Mouse (Mus musculus) kidney, postnatal 4 days (tissue): ENCODE measurements around the gene Pheta1.
A peak's percentile ranks its signal among the peaks of the same experiment; 100 is the strongest.

Experiments
- DNase-seq, 2 experiments: peaks; one replicate each; pipeline ENCODE4 v3.0.0; 2021; ENCODE audit warnings: mixed read lengths in 2 of 2

Pheta1 gene

DNA sequence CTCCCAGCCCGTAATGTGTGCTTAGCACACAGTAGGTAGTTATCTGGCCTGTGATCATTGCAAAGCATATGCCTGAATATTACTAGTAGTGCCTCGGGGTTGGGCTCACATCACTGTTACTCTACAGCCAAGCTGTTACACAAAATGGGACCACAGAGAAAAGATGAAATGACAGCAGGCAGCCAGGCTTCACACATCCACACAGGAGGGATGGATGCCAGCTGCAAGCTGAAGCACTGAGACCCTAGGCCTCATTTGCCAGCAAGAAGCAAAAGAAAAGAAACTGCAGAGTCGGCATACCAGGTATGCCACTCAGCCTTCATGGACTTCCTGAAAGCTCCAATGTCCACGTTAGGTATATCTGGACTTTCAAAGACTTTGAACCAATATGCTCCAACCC lies 20.9 kb upstream of the Pheta1 start:
- no peak for DNase-seq

DNA sequence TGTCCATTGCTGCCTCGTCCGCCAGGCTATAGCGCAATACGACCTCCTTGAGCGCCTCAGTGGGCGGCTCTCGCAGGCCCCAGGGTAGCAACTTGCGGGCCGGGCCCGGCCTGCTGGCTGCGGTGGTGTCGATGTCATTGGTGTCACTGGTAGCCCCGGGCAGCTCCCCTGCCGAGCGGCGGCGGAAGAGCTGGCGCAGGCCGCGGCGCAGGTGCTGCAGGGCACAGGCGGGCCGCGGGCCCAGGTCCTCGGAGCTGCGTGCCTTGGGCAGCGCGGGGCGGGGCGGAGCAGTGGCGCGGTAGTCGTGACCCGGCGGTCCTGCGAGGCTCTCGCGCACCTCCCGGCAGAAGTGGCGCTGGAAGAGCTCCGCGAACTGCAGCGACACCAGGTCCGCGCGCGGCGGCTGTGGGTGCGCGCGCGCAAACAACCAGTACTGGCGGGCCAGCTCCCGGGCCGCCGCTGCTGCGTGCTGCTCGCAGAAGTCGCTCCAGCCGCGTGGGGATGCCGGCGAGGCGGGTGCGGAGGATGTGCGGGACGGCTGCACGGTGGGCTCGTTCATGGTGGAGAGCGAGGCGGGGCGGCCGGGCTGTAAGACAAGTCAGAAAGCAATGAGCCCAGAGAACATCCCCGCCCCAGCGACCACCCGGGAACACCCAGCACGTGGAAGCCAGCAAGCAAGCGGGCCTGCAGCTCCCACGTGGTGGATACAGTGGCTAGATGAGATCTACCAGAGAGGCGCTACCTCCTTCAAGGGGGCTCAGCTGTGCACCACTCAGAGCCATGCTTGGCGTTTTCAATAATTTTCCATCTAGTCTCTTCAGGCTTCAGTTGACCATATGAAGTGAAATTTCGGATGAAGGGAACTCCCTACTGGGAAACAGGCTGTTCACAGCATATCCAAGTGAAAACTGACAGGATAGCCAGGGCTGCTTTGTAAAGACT lies 20.0 kb upstream of the Pheta1 start:
- DNase-seq = peak; percentile 43 to 65

DNA sequence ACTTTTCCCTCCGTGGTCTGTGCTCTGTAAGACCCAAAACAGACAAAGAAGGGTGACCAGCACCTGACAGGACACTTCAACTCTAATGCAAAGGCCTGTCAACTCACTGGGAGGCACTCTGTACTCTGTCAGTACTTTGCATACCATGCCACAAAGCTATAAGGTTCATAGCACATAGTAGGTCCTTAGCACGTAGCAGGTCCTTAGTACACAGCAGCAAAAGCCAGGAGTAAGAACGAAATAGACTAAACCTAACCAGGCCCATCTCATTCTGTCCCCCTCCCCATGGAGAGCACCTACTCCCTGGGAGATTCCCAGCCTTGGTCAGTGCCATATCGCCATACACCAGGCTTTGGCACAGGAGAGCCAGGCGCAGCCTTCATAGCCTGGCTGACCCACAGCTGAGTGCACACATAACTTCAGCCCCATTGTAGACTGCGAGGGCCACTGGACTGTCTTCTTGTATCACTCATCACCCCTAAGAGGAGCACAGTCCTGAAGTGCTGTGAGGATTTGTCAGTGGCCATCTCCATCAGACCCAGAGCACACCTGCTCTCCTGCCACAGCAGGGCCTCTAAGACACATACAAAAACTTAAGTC lies 17.7 kb upstream of the Pheta1 start:
- no peak for DNase-seq

DNA sequence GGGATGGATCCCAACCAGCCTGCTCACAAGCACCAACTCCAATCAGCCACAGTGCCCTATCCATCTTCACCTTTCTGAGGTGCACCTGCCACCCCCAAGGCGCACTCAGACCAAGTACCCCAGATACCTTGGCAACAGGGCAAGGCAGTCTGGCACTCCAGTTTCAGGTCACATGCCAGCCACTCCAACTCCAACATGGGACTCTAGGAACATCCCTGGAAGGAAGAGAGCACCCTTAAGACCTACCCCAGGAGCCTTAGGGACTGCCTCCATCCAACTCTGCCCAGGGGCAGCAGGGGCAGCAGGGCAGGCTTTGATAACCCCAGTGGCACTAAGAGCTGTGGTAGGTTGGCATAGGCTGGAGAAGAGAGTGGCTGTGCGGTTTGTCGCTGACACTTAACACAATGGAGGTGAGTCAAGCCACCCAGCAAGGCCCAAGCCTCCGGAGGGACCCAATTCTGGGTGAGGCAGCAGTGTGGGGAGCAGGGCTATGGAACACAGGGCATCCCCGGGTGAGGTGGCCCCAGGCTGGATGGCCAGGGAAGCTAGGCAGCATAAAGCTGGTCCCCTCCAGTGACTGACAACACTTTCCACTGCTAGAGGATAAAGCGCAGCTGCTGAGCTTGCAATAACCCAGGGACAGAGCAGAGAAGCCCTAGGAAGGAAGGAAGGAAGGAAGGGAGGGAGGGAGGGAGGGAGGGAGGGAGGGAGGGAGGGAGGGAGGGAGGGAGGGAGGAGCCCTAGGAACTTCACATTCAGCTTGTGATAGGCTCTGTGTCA lies 16.2 kb upstream of the Pheta1 start:
- peak in 1 of 2 experiments; percentile 44 for DNase-seq

DNA sequence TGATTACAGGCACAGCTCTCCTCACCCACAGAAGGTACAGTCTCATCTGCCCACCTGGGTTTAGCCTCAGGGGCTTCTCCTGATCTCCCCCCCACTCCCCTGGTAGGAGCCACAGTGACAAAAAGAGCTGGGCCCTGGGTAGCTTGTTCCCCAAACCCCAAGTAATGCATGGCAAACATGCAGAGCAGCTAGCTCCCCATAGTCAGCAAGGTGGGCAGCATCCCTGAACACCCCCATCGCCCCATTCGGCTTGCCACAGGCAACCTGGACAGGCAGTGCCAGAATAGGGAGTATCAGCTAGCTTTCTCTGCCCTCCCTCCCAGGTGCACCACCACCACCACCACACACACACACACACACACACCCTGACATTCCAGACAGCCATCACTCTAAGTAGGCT lies 15.6 kb upstream of the Pheta1 start:
- DNase-seq = no peak

DNA sequence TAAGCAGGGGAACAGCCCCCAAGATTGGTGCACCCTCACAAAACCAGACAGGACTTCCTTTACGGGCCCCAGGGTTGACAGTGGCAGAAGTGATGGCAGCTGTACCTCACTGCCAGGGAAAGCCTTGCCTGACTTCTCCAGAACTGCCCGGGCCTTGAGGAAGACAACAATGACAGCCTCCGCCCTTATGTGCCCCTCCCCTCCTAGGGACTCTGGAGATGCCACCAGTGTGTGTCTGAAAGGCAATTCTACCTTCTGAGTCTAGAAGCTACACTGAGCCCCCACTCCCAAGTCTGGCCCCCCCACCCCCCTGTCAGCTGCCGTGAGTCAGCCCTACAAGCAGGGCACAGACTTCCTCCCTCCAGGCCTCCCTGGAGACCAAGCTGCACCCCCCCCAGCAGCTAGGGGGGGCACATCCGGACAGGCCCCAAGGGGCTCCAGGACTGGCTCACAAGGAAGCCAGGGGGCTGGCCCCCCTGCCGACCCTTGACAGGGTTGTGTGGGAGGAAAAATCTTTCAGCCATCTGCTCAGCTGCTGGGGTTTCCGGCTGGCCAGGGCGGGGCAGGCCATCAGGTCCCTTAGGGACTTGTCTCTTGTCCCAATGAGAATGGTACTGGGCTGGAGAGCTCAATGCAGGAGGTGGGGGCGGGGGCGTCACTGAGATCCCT lies 15.1 kb upstream of the Pheta1 start:
- peak; percentile 82 to 90 for DNase-seq

DNA sequence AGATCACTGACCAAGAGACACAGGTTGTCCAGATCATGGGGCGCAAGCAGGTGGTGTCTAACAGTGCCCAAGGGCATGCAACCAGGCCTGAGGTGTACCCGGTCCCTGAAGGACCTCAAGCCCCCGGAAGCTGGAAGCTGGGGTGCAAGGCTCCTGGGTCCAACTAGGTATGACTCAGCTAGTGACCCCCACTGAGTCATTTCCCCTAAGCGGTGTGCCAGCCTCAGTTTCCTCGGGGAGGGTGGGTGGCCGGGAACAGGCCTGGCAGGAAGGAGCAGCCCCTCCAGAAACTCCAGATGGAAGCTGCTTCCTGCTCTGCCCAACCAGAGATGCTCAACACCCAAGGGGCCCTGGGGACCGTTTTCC lies 14.6 kb upstream of the Pheta1 start:
- DNase-seq = no peak

DNA sequence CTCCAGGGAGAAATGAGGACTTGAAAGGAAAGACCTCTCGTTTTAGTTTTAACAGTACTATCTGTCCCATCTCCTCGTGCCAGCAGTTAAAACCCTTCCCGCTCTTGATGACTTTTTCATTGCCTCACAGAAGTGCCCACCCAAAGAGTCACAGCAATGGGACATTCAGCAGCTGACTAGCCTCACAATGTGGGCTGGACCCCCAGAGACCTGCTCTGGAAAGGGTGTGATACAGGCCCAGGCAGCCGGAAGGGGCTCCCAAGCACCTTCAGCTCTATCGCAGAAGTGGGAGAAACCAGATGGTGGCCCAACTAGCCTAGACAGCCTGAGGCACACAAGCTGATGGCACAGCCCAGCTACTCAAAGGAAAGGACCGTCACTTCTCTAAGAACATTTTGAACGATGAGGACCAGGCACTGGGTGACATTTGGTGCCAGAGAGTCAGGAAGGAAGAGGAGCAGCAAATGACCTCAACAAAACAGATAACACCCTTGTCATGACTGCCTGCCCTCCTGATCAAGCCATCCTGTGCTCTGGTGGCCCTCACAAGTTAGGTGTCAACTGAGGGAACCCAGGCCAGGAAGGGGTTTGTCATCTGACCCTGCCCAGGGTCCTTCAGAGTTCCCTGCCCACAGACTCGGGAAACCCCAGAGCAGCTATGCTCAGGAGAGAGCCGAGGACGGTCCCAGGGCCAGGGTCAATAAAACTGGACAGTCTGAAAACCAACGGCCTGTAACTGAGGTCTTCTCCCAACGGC lies 13.6 kb upstream of the Pheta1 start:
- DNase-seq = peak in 1 of 2 experiments; percentile 37

DNA sequence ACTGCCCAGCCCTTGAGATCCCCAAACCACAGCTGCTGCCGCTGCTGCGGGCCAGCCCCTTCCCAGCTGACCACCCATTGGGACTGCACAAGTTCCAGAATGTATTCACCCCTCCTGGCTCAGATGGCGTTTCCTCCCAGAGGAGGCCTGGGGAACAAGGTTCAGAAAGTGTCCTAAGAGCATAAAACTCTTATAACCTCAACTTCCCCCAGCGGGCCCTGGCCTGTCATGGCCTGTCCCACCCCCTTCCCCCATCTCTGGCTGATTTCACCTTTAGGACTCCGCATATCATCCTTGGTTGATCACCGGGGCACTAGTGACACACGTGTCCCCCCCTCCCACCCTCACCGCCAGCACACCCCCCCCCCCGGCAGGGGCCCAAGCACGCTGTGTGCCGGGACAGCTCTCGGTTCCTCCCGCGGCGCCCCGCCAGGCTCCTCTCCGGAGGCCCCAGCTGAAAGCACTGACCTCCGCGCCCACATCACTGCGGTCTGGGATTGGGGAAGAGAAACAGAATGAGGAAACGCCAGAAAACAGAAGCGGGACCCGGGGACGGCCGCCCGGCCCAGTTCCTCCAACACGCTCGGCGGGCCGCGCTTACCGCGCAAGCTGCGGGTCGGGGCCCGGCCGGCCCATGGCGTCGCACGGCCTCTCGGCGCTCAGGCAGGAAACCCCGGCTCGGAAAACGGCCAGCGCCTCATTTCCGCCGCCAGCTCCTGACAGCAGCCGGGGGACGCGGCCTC lies 12.7 kb upstream of the Pheta1 start:
- DNase-seq = peak; percentile 46 to 60

DNA sequence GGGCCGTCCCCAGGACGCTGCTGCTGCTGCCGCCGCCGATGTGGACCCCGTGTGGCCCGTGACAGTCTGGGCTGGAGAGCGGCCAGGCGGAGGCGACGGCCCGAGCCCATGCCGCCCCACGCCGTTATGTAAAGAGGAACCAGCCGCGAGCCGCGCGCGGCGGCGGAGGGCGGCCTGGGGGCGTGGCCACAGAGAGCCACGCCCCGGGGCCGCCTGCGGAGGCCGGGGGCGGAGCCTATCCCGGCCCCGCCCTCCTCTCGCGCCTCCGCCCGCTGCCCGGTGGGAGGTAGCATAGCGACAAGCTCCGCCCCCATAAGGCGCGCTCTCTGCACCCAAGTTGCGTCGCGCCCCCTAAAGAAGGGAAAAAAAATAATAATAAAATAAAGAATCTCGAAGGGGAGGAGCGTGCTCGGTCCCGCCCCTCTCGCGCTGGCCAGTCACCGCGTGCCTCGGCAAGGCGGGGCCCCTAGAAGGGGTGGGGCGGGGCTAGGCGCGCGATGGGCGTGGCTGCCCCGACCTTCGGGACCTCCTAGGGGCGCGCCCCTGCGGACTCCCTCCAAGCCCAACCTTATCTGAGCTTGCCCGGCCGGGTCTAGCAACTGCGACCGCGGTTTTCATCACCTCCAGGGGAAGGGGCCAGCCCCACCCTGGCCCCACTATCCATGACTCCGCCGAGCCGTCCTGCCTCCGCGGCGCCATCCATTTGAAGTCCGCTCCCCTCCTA lies 11.9 kb upstream of the Pheta1 start:
- DNase-seq = peak; percentile 95 to 97

DNA sequence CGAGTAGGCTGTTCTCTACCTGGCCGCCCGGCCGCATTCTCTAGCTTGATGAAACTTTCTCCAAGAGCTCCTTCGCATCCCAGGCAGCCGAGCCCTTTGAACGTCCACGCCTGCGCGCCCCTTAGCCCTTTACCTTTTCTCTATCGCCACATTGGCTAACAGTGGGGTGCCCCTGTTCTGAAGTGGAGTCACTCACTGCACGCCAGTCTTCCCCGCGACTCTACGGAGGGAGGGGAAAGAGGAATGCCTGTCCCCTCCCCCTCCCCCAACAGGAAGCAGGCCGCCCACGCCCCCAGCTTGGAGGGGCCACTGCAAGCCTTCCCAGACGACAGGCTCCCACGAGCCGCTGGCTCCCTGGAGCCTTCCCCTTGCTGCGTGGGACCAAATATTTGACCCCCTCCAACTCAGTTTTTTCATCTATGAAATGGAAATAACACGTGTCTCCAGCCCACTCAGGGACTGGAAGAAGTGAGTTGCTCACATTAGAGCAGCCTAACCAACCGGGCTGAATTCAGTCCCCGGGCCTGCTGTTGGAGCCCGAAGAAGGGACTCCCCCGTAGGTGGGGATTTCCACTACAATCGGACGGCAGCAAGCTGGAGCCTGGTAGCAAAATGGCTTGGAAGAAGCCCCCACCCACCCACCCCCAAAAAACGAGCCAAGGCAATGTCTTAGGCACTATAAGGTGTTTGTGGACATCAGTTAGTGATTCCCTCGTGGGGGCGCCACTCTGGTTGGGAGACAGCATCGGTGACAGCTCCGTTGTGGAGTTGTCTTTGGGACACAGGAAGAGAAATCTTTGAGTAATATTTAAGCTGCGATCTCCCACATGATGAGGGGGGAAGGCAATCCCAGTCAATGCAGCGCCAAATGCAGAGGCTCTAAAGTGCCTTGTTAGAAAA lies 11.1 kb upstream of the Pheta1 start, which contains the start of gene Sh2b3:
TSS of gene Sh2b3 (minus strand) at position 206 of the 900 bp plus-strand sequence.
- DNase-seq = peak; percentile 66 to 78

DNA sequence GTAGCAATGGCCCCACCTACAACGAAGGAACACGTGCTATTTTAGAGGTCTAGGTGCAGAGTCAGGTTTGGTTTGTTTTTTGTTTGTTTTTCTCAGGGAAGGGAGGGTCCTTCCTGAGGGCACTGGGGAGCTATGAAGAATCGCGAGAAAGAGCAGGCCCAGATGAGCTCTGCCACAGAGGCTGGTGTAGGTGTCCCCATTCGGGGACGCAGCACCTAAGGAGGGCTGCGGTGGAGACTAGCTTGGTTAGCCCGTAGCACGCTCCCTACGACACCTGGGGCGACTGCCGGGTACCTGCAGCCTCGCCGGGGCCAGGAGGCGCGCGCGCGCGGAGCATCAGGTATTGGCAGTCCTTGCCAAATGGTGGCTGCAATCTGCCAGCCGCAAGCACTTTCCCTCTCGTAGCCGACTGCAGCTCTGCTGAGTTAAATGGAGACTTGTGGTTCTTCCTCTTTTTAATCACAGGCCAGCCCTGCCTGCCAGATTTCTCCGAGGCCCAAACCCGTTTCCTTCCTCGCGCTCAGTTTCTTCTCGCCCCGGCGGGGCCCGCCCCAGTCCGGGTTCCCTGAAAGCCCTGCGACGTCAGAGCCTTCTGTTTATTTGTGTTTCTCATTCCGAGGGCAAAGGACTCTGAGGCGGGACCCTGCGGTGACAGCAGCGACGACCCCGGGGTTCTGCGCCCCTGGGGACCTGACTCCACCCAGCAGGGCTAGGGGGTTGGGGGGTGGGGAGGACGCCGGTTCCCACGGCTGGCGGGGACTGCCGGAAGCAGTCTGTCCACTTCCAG lies 10.2 kb upstream of the Pheta1 start:
- peak; percentile 67 to 79 for DNase-seq

DNA sequence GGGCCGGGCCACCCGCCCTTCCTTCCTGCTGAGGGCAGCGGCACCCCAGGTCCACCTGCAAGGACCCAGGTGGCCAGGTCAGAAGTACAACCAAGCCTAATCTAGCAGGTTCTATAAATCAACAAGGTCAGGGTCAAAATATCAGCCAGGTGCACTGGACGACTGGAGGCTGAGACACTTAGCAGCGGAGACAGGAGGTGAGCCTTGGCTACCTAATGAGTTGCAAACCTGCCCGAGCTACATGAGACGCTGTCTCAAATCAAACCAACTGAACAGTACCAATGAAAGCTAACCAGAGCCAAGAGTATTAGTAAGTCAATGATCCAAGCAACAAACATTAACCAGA lies 9.7 kb upstream of the Pheta1 start:
- DNase-seq = no peak

DNA sequence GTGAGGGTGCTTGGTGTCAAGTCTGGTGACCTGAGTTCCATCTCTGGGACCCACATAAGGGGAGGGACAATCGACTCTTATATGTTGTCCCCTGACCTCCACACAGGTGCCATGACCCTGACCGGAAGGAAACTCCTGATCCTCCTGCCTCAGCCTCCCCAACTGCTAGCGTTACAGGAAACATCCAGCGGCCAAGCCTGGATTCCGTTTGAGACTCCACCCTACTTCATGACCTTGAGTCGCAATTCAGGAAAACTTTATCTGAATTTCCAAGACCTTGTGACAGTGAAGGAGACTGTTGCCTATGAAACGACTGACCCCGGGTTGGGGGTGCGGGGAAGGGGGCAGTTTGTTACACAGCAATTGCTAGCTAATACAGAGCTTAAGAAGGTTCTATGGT lies 7.3 kb upstream of the Pheta1 start:
- DNase-seq = no peak

DNA sequence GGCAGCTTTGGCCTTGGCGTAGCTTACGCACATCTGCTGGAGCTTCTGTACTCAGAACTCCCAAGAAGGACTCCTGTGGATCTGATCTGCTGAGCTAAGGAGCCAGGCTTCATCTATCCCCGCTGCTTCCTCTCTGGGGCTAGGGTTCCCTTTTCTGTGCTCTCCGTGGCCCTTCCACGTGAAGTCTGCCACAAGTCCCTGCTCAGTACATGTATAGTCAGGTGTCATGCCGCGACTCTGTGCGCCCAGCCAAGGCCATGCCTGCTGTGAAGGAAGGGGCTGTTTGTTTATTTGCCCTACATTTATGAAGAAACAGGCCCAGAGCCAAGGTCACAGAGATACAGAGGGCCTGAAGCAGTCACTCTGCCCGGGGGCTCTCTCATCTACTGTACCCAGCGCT lies 6.8 kb upstream of the Pheta1 start:
- no peak for DNase-seq

DNA sequence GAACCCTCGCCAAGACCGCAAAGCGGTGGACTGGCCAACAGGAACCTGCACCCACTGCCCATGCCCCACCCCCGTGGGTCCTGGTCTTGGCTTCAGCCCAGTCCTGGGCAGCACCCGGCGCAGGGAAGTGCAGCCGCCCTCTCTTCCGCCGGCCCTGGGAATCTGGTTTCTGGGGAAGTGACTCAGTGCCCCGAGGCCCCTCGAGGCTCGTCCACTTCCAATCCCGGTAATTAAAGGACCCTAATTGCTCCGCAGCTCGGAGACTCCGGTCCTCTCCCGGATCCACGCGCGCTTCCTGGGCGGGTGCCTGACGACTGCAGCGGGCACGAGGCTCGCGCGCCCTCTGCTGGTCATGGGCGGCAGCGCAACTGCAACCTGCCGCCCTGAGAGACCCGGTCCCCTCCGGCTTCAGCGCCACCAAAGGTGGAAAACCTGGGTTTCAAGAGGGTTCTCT lies 6.1 kb upstream of the Pheta1 start:
- DNase-seq = peak; percentile 89 to 91

DNA sequence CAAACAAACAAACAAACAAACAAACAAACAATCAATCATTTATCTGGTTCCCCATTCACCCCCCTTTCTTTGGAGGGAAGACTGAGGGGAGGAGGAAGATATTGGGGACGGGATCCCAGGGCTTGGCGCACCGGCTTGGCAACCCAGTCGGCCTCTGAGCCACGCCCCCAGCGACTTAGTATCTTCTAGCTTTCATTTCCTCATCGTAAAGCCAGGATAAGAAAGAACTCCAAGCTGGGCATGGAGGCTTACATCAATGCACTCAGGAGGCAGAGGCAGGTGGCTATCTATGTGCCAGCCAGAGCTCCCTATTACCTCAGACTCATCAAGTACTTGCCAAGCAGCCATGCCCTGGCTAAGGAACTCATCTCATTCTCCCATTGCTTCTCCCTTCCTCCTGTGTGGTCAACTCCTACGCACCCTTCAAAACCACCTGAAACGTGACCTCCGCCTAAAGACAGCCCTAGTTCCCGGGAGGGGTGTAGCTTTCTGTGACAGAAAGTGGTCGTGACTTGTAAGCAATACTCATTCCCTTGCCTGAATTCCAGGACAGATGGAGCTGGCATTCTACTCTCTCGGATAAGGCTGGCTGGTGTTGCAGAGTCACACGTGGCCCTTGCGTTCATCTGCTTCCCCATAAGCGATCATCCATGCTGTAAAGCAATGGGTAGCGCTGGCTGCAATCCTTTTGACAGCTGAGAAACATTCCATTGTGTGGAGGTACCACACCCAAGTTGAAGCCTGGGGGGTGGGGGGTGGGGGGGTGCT lies 5.5 kb upstream of the Pheta1 start:
- peak in 1 of 2 experiments; percentile 39 for DNase-seq

DNA sequence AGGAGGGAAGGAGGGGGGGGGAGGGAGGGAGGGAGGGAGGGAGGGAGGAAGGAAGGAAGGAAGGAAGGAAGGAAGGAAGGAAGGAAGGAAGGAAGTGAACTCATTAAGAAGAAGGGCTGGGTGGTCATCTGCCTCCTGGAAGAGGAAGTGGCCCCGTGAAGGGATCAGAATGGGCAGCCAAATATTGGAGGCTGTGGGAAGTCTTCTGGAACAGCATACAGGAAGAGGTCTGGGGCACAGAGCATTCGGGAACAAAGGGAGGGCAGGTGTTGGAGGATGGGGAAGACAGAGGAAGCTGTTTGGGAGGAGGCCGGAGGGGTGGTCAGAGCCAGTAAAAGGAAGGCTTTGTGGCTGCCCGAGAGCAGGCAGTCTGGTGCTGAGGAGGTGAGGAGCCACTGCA lies 3.4 kb upstream of the Pheta1 start:
- DNase-seq = no peak
